Mouse (Mus musculus) midbrain, embryonic 10.5 days (tissue): ENCODE data around the gene Flna. TPM values are rescaled to one million over a fixed set of nuclear protein-coding genes. Genes with fewer than 3 reads are reported as not detected.
"Not testable (repeated sequence)": the region's sequence is repeated elsewhere in the genome, so short reads cannot be mapped to it uniquely, and the experiment has no call there.

Experiments
- DNase-seq: peaks from one replicate; pipeline ENCODE4 v3.0.0-alpha.2; 2017; ENCODE audit warnings: low spot score
- H3K27ac ChIP-seq: fragments of 300-500 bp; sonication (generic); replicated peaks from 2 replicates; pipeline ENCODE4 v1.5.1; 2016; ENCODE audit warnings: mild to moderate bottlenecking
- H3K27me3 ChIP-seq: fragments of 300-500 bp; sonication (generic); 2 replicates; pipeline ENCODE4 v1.6.1; 2016; ENCODE audit warnings: low read depth, mild to moderate bottlenecking; ENCODE audit not compliant: poor library complexity, severe bottlenecking
- H3K36me3 ChIP-seq: fragments of 300-500 bp; sonication (generic); 2 replicates; pipeline ENCODE4 v1.6.1; 2016; ENCODE audit warnings: mild to moderate bottlenecking, moderate library complexity
- H3K4me1 ChIP-seq: fragments of 300-500 bp; sonication (generic); 2 replicates; pipeline ENCODE4 v1.6.1; 2016
- H3K4me3 ChIP-seq: fragments of 300-500 bp; sonication (generic); 2 replicates; pipeline ENCODE4 v1.5.1; 2016; ENCODE audit warnings: mild to moderate bottlenecking, moderate library complexity
- H3K9me3 ChIP-seq: fragments of 300-500 bp; sonication (generic); replicated peaks from 2 replicates; pipeline ENCODE4 v1.6.1; 2016; ENCODE audit warnings: mild to moderate bottlenecking
- WGBS: fragments of 180-500 bp; shearing (Covaris S2); methylation state at CpG from one replicate; pipeline ENCODE4 v1.1.7; 2016; 5-methylcytosine and 5-hydroxymethylcytosine counted together
- microRNA-seq: library from miRNA; unstranded; fragments of <30 nt; microRNA quantifications from one replicate; pipeline ENCODE4, GENCODE M21; 2017
- polyA plus RNA-seq: library from polyadenylated mRNA; unstranded; fragments of >200 nt; fragmentation: Nextera tagmentation; extraction: Ambion mirVana; gene quantifications from 2 replicates; pipeline ENCODE4 v1.2.1, GENCODE M21; 2016

Gene Flna
- polyA plus RNA-seq, 1 experiment from 2014 or later: 223 TPM

GRCm38 (mm10) chrX:74243396-74243795, 6.2 kb downstream of the Flna start:
- no peak overlapping the region for H3K27ac ChIP-seq
- DNase-seq: no peak
- no peaks in the 10 kb centered on the region for H3K27me3 ChIP-seq
- peak overlapping the region; percentile 67 for H3K4me3 ChIP-seq
- no peaks in the 10 kb centered on the region; the same call in 1 of the 2 replicates for H3K9me3 ChIP-seq
- peaks cover 55% of the 10 kb centered on the region for H3K36me3 ChIP-seq
- peaks cover 11% of the 10 kb centered on the region for H3K4me1 ChIP-seq
- WGBS: 90% methylated on average over 2 of the region's 2 CpGs

- Histone ChIP-seq H3K36me3 (peaks cover 86% of the 10 kb centered on the region), H3K27me3 (no peaks in the 10 kb centered on the region), H3K4me1 (peaks cover 11% of the 10 kb centered on the region), H3K9me3 (no peaks in the 10 kb centered on the region), H3K27ac (no peak overlapping the region), H3K4me3 (no peak overlapping the region)
- 91% methylated on average over 4 of the region's 4 CpGs for WGBS
- DNase-seq: no peak
These were observed 9.3 kb downstream of the Flna start for GRCm38 (mm10) chrX:74240332-74240731.

- H3K27me3 ChIP-seq: no peaks in the 10 kb centered on the region
- H3K9me3 ChIP-seq: no peaks in the 10 kb centered on the region
- no peak overlapping the region for H3K4me3 ChIP-seq
- no peak for DNase-seq
- WGBS: 99% methylated on average over 5 of the region's 5 CpGs
- H3K4me1 ChIP-seq: no peaks in the 10 kb centered on the region
- no peak overlapping the region for H3K27ac ChIP-seq
- H3K36me3 ChIP-seq: peaks cover 100% of the 10 kb centered on the region
These were observed 16.4 kb downstream of the Flna start for GRCm38 (mm10) chrX:74233196-74233595.

- Histone ChIP-seq H3K27ac (no peak overlapping the region), H3K27me3 (no peaks in the 10 kb centered on the region), H3K36me3 (peaks cover 100% of the 10 kb centered on the region), H3K9me3 (no peaks in the 10 kb centered on the region), H3K4me1 (no peaks in the 10 kb centered on the region), H3K4me3 (no peak overlapping the region)
- DNase-seq: no peak
- 77% methylated on average over 1 of the region's 1 CpGs for WGBS
These were observed 19.6 kb downstream of the Flna start for GRCm38 (mm10) chrX:74230038-74230437.

GRCm38 (mm10) chrX:74220099-74220498, 29.5 kb downstream of the Flna start:
- H3K4me1 ChIP-seq, H3K4me3 ChIP-seq, H3K9me3 ChIP-seq, H3K27ac ChIP-seq, H3K27me3 ChIP-seq, DNase-seq: not testable (repeated sequence)
- peaks cover 30% of the 10 kb centered on the region for H3K36me3 ChIP-seq
- 50% methylated on average over 1 of the region's 1 CpGs for WGBS

- Histone ChIP-seq H3K4me1 (no peaks in the 10 kb centered on the region), H3K4me3 (no peak overlapping the region), H3K36me3 (peaks cover 23% of the 10 kb centered on the region), H3K9me3 (no peaks in the 10 kb centered on the region), H3K27ac (no peak overlapping the region), H3K27me3 (no peaks in the 10 kb centered on the region)
- WGBS: 63% methylated on average over 13 of the region's 13 CpGs
- DNase-seq: no peak
These were observed 30.2 kb downstream of the Flna start for GRCm38 (mm10) chrX:74219449-74219848.

- peaks cover 14% of the 10 kb centered on the region for H3K36me3 ChIP-seq
- no peak for DNase-seq
- no peaks in the 10 kb centered on the region for H3K27me3 ChIP-seq
- WGBS: 94% methylated on average over 4 of the region's 4 CpGs
- H3K9me3 ChIP-seq: no peaks in the 10 kb centered on the region
- H3K4me1 ChIP-seq: no peaks in the 10 kb centered on the region
- no peak overlapping the region for H3K27ac ChIP-seq
- no peak overlapping the region for H3K4me3 ChIP-seq
These were observed 31.1 kb downstream of the Flna start for GRCm38 (mm10) chrX:74218496-74218895.

GRCm38 (mm10) chrX:74203556-74203955, 46.1 kb downstream of the Flna start:
- WGBS: 90% methylated on average over 2 of the region's 2 CpGs
- Histone ChIP-seq H3K4me3 (no peak overlapping the region), H3K27me3 (no peaks in the 10 kb centered on the region), H3K27ac (no peak overlapping the region), H3K36me3 (no peaks in the 10 kb centered on the region), H3K9me3 (no peaks in the 10 kb centered on the region), H3K4me1 (no peaks in the 10 kb centered on the region)
- no peak for DNase-seq

GRCm38 (mm10) chrX:74176959-74177358, 72.7 kb downstream of the Flna start, which contains the start of gene Tktl1:
Gene Tktl1 (plus strand): TSS chrX:74177259.
- H3K9me3 ChIP-seq: no peaks in the 10 kb centered on the region
- 90% methylated on average over 17 of the region's 17 CpGs for WGBS
- no peak within 1 kb of the TSS for H3K4me3 ChIP-seq
- H3K36me3 ChIP-seq: no peaks in the 10 kb centered on the region
- no peaks in the 10 kb centered on the region for H3K27me3 ChIP-seq
- no peak within 1 kb of the TSS for H3K27ac ChIP-seq
- DNase-seq: no peak
- H3K4me1 ChIP-seq: no peaks in the 10 kb centered on the region

Small RNA genes lying within 50 kb of the gene (microRNA-seq; reads per million reads assigned to microRNA genes)
- not detected for gene Mir7091

Other genes with a start within 250 kb of the Flna start
- 56.0 and 57.3 TPM in 2 replicates for gene Irak1, start 225.9 kb downstream of the Flna start, polyA plus RNA-seq
- not detected in 2 replicates for gene Opn1mw, start 122.4 kb downstream of the Flna start, polyA plus RNA-seq
- gene Mecp2, start 114.5 kb downstream of the Flna start, polyA plus RNA-seq: 15.7 and 16.0 TPM in 2 replicates
- gene Tex28, start 82.0 kb downstream of the Flna start, polyA plus RNA-seq: not detected in 2 replicates
- not detected in 2 replicates for gene Tktl1, start 72.6 kb downstream of the Flna start, polyA plus RNA-seq
- gene Emd, start 4.9 kb upstream of the Flna start, polyA plus RNA-seq: 18.5 and 20.1 TPM in 2 replicates
- gene Rpl10, start 21.0 kb upstream of the Flna start, polyA plus RNA-seq: 711 and 801 TPM in 2 replicates
- gene Taz, start 32.1 kb upstream of the Flna start, polyA plus RNA-seq: 75.7 and 77.9 TPM in 2 replicates
- gene Dnase1l1, start 32.5 kb upstream of the Flna start, polyA plus RNA-seq: 3.7 and 4.1 TPM in 2 replicates
- gene Atp6ap1, start 47.3 kb upstream of the Flna start, polyA plus RNA-seq: 89.8 and 111 TPM in 2 replicates
- 310 and 448 TPM in 2 replicates for gene Gdi1, start 55.2 kb upstream of the Flna start, polyA plus RNA-seq
- 66.8 and 67.5 TPM in 2 replicates for gene Fam50a, start 63.2 kb upstream of the Flna start, polyA plus RNA-seq
- gene Plxna3, start 79.2 kb upstream of the Flna start, polyA plus RNA-seq: 15.7 and 24.3 TPM in 2 replicates
- 118 and 122 TPM in 2 replicates for gene Lage3, start 103.8 kb upstream of the Flna start, polyA plus RNA-seq
- 74.8 and 75.4 TPM in 2 replicates for gene Ubl4a, start 123.4 kb upstream of the Flna start, polyA plus RNA-seq
- 10.9 and 11.3 TPM in 2 replicates for gene Slc10a3, start 123.5 kb upstream of the Flna start, polyA plus RNA-seq
- 27.0 and 31.3 TPM in 2 replicates for gene Fam3a, start 143.5 kb upstream of the Flna start, polyA plus RNA-seq
- 20.9 and 23.3 TPM in 2 replicates for gene Ikbkg, start 143.5 kb upstream of the Flna start, polyA plus RNA-seq
- gene G6pdx, start 179.4 kb upstream of the Flna start, polyA plus RNA-seq: 54.6 and 61.5 TPM in 2 replicates
- gene Gm6880, start 231.6 kb upstream of the Flna start, polyA plus RNA-seq: not detected in 2 replicates